In genomic region chrX:134716863-134717262, GRCm38 (mm10) we compare ENCODE assay signal across 18 mouse cellular contexts. TPM values are rescaled to one million over a fixed set of nuclear protein-coding genes. Genes with fewer than 3 reads are reported as not detected.
A peak's percentile ranks its signal among the peaks of the same experiment; 100 is the strongest.
DNase-seq lines count a peak whose midpoint lies in the region; ATAC-seq and TF ChIP-seq lines count a peak whose summit lies in the region.
"Had no signal": no experiment of that assay in that cellular context is flagged by ENCODE, and none has a peak within 500 bp of the region (broad histone marks: within the 10 kb centered on the region; RNA-seq: fewer than 3 reads in every experiment).

No protein-coding gene starts in this region.

- H3K9me3 ChIP-seq in lung, embryonic 14.5 days (ENCODE audit: low read depth, low read length), result no peaks in the 10 kb centered on the region
- H3K9me3 ChIP-seq in midbrain, embryonic 10.5 days (replicated peaks), result no peaks in the 10 kb centered on the region
- no peaks in the 10 kb centered on the region for H3K9me3 ChIP-seq in heart, embryonic 12.5 days (replicated peaks)
- H3K9me3 ChIP-seq: embryonic facial prominence, embryonic 13.5 days; forebrain, embryonic 12.5 days; G1E; intestine, embryonic 15.5 days; limb, embryonic 12.5 days had no signal

- WGBS in lung, embryonic 14.5 days, result 35% methylated on average over 3 of the region's 3 CpGs
- whole genome bisulfite sequencing in midbrain, embryonic 10.5 days, result 31% methylated on average over 3 of the region's 3 CpGs
- 31% methylated on average over 3 of the region's 3 CpGs for WGBS in heart, embryonic 12.5 days

- H3K4me1 ChIP-seq in lung, embryonic 14.5 days (ENCODE audit: insufficient read depth), result no peaks in the 10 kb centered on the region
- H3K4me1 ChIP-seq in midbrain, embryonic 10.5 days, result peaks cover 11% of the 10 kb centered on the region
- no peaks in the 10 kb centered on the region for H3K4me1 ChIP-seq in heart, embryonic 12.5 days (replicated peaks)
- H3K4me1 ChIP-seq: forebrain, embryonic 12.5 days; intestine, embryonic 15.5 days; limb, embryonic 12.5 days had no signal

- H3K36me3 ChIP-seq in lung, embryonic 14.5 days (ENCODE audit: insufficient read depth), result peaks cover 8% of the 10 kb centered on the region; the same call in 1 of the 2 replicates
- peaks cover 15% of the 10 kb centered on the region for H3K36me3 ChIP-seq in midbrain, embryonic 10.5 days
- peaks cover 10% of the 10 kb centered on the region; the same call in 1 of the 2 replicates for H3K36me3 ChIP-seq in heart, embryonic 12.5 days
- H3K36me3 ChIP-seq: intestine, embryonic 15.5 days had no signal

- no peaks in the 10 kb centered on the region for H3K27me3 ChIP-seq in lung, embryonic 14.5 days (ENCODE audit: insufficient read depth, low read length)
- peaks cover 59% of the 10 kb centered on the region for H3K27me3 ChIP-seq in midbrain, embryonic 10.5 days (ENCODE audit: low read depth, poor library complexity, severe bottlenecking)
- H3K27me3 ChIP-seq in heart, embryonic 12.5 days (replicated peaks), result no peaks in the 10 kb centered on the region
- H3K27me3 ChIP-seq: intestine, embryonic 15.5 days had no signal

- no peak for ATAC-seq in lung, embryonic 14.5 days (ENCODE audit: insufficient read depth)
- ATAC-seq in heart, embryonic 12.5 days (ENCODE audit: insufficient number of reproducible peaks, low FRiP score), result no peak

- no peak overlapping the region for H3K4me3 ChIP-seq in lung, embryonic 14.5 days (ENCODE audit: low read depth, low read length)
- H3K4me3 ChIP-seq in midbrain, embryonic 10.5 days, result peak overlapping the region; percentile 60; the same call in 1 of the 2 replicates
- H3K4me3 ChIP-seq in heart, embryonic 12.5 days, result no peak overlapping the region

- H3K4me2 ChIP-seq in lung, embryonic 14.5 days, result no peak overlapping the region
- H3K4me2 ChIP-seq in heart, embryonic 12.5 days, result no peak overlapping the region

- no peak overlapping the region for H3K9ac ChIP-seq in lung, embryonic 14.5 days
- no peak overlapping the region for H3K9ac ChIP-seq in heart, embryonic 12.5 days
- H3K9ac ChIP-seq: liver, embryonic 14.5 days had no signal

- no peak for TF ChIP-seq CTCF in lung, embryonic 14.5 days (IDR thresholded peaks at IDR 0.05; ENCODE audit: low read depth)

- H3K27ac ChIP-seq in lung, embryonic 14.5 days (ENCODE audit: low read depth), result no peak overlapping the region
- peak overlapping the region; percentile 91 for H3K27ac ChIP-seq in midbrain, embryonic 10.5 days (replicated peaks)
- no peak overlapping the region for H3K27ac ChIP-seq in heart, embryonic 12.5 days (ENCODE audit: poor library complexity, severe bottlenecking)
- H3K27ac ChIP-seq: liver, embryonic 14.5 days had no signal

- DNase-seq in lung, embryonic 14.5 days, result peak; percentile 5
- no peak for DNase-seq in lung, postnatal 10 days
- DNase-seq in embryo, embryonic 11 days, result peak; percentile 40
- DNase-seq in midbrain, embryonic 10.5 days (ENCODE audit: low spot score), result peak; percentile 35
- peak; percentile 3 for DNase-seq in retina, postnatal 1 day
- DNase-seq in right cerebral cortex, postnatal 10 days (ENCODE audit: low spot score in 2 of 2), result no peak
- DNase-seq: adrenal gland, postnatal 10 days; cerebellum, adult 9-10 months; heart, adult 18-20 months; heart, postnatal 10 days; lung, postnatal 14 days had no signal

RNA-seq across cellular contexts. Expression of gene Armcx1, which starts 0.9 kb away (rescaled TPM):
- 35.7 and 36.6 TPM in 2 replicates for polyA plus RNA-seq in lung, embryonic 14.5 days (2014; fragmentation: Nextera tagmentation; extraction: Ambion mirVana)
- polyA plus RNA-seq in midbrain, embryonic 10.5 days (2016; fragmentation: Nextera tagmentation; extraction: Ambion mirVana), result 44.6 and 50.3 TPM in 2 replicates
- 47.2 and 50.3 TPM in 2 replicates for polyA plus RNA-seq in heart, embryonic 12.5 days (2016; fragmentation: Nextera tagmentation; extraction: Ambion mirVana)

RNA-seq across cellular contexts. Expression of gene Armcx4, which starts 30.5 kb away (rescaled TPM):
- polyA plus RNA-seq in lung, embryonic 14.5 days (2014; fragmentation: Nextera tagmentation; extraction: Ambion mirVana), result 6.3 and 6.9 TPM in 2 replicates
- polyA plus RNA-seq in midbrain, embryonic 10.5 days (2016; fragmentation: Nextera tagmentation; extraction: Ambion mirVana), result 5.9 and 6.6 TPM in 2 replicates
- 5.0 and 5.4 TPM in 2 replicates for polyA plus RNA-seq in heart, embryonic 12.5 days (2016; fragmentation: Nextera tagmentation; extraction: Ambion mirVana)

RNA-seq across cellular contexts. Expression of gene Armcx6, which starts 34.4 kb away (rescaled TPM):
- polyA plus RNA-seq in lung, embryonic 14.5 days (2014; fragmentation: Nextera tagmentation; extraction: Ambion mirVana), result 19.5 and 22.1 TPM in 2 replicates
- 13.6 and 15.6 TPM in 2 replicates for polyA plus RNA-seq in midbrain, embryonic 10.5 days (2016; fragmentation: Nextera tagmentation; extraction: Ambion mirVana)
- 18.9 and 23.2 TPM in 2 replicates for polyA plus RNA-seq in heart, embryonic 12.5 days (2016; fragmentation: Nextera tagmentation; extraction: Ambion mirVana)

RNA-seq across cellular contexts. Expression of gene Armcx3, which starts 39.5 kb away (rescaled TPM):
- 69.7 and 75.8 TPM in 2 replicates for polyA plus RNA-seq in lung, embryonic 14.5 days (2014; fragmentation: Nextera tagmentation; extraction: Ambion mirVana)
- 53.2 and 56.2 TPM in 2 replicates for polyA plus RNA-seq in midbrain, embryonic 10.5 days (2016; fragmentation: Nextera tagmentation; extraction: Ambion mirVana)
- 98.1 and 98.3 TPM in 2 replicates for polyA plus RNA-seq in heart, embryonic 12.5 days (2016; fragmentation: Nextera tagmentation; extraction: Ambion mirVana)

Comparison
In these comparisons a context has a peak if more than half of its experiments do, and no peak if none do; other contexts are left out.
1. DNase-seq: peak in lung, embryonic 14.5 days (single experiment), embryo, embryonic 11 days (single experiment), midbrain, embryonic 10.5 days (single experiment) and retina, postnatal 1 day (single experiment); none in lung, postnatal 10 days (single experiment) and right cerebral cortex, postnatal 10 days (0 of 2).